Mouse (Mus musculus): ENCODE data around the gene Defb36. TPM values are rescaled to one million over a fixed set of nuclear protein-coding genes. Genes with fewer than 3 reads are reported as not detected.

Gene Defb36
- total RNA-seq, 2 experiments from 2014 or later, result 1.3 TPM; not detected in 1

- DNase-seq, result no peak
Observed at GRCm38 (mm10) chr2:152620367-152621134, 16.4 kb downstream of the Defb36 start.

GRCm38 (mm10) chr2:152622151-152622550 is 18.0 kb downstream of the Defb36 start:
- DNase-seq, result no peak

DNA sequence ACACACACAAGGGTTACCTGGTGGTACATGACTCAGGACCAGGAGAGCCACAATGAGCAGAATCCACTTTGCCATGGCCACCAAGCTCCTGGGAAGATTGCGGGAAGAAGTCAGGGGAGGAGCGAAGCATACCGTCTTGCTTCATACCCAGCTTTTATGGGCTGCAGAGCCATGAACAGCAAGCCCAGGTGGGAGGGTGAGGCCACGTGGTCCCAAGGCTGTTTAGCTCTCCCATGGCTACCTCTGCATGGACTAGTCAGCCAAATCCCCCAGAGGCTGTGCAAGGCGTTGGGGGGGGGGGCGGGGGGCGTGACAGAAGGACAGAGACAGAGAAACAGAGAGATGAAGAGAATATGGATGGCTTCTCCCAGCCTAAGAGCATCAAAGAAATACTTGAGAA is 18.8 kb downstream of the Defb36 start, which contains the start of gene Defb25:
Gene Defb25 (minus strand): TSS at position 101 of the 400 bp plus-strand sequence.
- DNase-seq, result no peak

- DNase-seq, result peak; percentile 56 to 58
Observed at GRCm38 (mm10) chr2:152624566-152624965, 20.4 kb downstream of the Defb36 start.

- DNase-seq, result no peak
Observed at GRCm38 (mm10) chr2:152625256-152625655, 21.1 kb downstream of the Defb36 start.

DNA sequence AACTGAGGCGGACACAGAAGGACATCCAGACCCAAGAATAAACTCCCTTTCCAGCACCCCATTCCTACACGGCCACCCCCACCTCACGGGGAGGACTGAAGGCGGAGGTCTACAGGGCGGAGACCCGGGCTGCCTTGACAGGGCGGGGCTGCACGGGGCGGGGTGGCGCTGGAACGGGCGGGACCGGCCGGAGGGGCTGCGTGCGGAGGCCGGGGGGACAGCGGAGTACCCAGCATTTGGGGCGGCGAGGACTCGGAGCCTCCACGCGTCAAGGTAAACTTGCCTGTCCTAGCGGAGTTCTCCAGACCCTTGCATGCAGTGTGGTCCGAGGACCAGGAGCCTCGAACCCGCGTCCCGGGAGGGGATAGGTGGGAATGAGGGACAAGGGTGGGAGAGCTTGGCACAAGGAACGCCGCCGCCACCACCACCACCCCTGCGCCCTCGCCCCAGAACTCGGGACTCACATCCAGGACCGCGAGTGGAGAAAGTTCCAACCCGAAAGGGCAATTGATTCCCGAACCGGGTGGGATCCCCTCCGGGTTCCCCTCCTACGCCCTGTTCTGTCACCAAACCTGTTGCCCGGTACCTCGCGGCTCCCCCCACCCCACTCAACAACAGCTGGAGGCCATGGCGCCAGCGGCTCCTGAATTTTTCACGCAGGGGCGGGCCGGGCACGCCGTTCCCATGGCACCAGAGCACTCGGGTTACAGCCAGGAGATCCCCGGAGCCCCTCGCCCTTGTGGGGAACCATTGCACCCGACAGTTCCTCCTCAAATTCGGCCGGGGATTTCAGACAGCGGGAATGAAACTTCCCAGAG is 22.9 kb downstream of the Defb36 start, which contains the start of gene Rem1:
Gene Rem1 (plus strand): TSS at position 178 of the 818 bp plus-strand sequence.
- peak; percentile 49 to 70 for DNase-seq

DNA sequence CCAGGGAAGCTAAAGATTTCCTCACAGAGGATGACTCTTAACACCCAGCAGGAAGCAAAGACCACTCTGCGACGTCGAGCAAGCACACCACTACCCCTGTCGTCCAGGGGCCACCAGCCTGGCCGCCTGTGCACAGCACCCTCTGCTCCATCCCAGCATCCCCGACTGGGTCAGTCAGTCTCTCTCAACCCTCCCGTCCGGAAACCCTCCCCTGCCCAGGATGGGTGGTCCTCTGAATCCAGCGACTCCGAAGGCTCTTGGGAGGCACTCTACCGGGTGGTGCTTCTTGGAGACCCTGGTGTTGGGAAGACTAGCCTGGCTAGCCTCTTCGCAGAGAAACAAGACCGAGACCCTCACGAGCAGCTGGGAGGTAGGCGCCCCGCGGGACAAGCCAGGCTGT is 23.9 kb downstream of the Defb36 start:
- DNase-seq, result no peak

DNA sequence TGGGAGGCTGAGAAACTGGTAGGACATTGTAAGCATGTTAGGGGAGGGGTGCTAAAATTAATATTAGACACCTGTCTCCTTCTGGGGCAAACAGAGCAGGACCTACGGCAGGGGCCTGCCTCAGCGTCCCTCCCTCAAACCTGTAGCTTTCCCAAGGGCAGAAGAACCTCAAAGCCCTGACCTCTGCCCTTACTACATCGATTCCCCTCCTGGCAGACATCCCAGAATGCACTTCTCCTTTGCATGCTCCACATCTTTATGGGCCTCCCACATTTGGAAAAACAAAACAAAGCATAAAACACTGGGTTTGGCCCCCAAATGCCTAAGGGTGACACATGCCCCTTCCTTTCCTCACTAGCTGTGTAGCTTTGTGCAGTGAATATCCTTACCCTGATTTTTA is 25.1 kb downstream of the Defb36 start:
- DNase-seq, result no peak

- no peak for DNase-seq
Observed at GRCm38 (mm10) chr2:152629904-152630303, 25.8 kb downstream of the Defb36 start.

- peak in 1 of 2 experiments; percentile 41 for DNase-seq
Observed at GRCm38 (mm10) chr2:152633334-152633733, 29.2 kb downstream of the Defb36 start.

- DNase-seq, result no peak
Observed at GRCm38 (mm10) chr2:152634311-152634710, 30.2 kb downstream of the Defb36 start.

DNA sequence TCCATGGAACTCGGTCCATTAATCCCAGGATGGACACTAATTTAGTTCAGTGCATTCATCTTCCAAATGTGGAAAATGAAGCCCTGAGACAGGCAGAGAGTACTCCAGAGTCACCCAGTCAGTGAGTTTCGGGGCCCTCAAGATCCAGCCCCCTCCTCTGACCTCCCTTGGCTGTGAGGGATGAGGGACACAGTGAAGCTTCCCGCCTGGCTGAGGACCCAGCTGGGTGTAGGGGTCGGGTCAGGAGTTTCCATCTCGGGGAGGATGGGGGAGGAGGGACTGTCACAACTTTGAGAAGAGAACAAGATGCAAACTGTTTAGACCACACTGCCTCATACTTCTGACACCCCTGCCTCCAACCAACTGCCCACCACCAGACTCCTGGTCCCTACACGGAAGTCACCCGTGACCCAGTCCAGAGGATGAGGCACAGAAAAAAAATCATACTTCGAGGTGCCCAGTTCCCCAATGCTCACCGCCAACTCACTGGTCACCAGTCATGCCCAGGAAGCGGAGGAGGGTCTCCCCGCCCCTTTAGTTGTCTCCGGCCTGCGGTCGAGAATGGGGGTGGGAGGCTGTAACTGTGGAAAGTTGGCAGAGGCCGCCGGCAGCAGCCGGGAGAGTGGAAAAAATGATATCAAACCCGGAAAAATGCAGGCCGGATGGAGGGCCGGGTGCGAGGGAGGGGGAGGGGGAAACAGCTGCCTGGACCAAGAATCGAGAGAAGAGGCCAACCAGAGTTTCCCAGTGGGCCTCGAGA is 32.3 kb downstream of the Defb36 start:
- DNase-seq, result peak; percentile 52 to 74

DNA sequence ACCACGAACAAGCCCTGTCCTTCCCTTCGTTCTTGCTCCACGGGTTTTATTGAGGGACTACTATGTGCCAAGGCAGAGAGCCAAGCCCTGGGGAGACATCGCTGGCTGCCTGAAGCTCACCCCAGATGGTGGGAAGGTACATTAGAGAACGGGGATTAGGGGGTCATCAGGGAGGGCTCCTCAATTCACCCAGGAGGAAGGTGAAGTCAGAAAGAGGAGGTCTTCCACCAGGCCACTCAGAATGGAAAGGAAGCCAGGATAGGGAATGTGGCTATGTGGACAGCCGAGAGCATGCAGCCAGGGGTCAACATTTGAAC is 32.8 kb downstream of the Defb36 start:
- no peak for DNase-seq

DNA sequence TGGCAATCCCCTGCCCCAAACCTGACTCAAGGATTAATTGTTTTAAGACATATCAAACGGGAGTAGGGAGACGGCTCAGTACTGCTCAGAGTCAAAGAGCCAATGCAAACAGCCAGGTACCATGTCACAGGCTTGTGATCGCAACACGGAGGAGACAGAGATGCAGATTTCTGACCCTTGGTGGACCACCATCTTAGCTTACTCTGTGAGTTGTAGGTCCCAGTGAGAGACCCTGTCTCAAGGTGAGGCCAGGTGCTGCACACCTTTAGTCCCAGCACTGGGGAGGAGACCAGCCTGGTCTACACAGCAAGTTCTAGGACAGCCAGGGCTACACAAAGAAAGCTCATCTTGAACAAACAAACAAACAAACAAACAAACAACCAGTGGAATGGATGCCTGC is 33.3 kb downstream of the Defb36 start:
- no peak for DNase-seq

DNA sequence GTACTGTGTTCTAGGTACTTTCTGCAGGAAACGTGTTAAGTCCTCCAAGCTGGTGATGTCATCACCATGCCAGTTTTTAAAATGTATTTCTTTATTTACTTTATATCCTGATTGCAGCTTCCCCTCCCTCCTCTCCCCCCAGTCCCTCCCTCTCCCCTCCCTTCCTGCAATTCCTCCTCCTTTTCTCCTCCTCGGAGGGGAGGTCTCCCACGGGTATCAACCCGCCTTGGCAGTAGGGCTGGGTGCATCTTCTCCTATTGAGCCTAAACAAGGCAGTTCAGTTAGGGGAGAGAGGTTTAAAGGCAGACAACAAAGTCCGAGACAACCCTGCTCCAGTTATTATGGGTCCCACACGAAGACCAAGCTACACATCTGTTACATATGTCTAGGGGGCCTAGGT is 34.7 kb downstream of the Defb36 start:
- DNase-seq, result no peak

DNA sequence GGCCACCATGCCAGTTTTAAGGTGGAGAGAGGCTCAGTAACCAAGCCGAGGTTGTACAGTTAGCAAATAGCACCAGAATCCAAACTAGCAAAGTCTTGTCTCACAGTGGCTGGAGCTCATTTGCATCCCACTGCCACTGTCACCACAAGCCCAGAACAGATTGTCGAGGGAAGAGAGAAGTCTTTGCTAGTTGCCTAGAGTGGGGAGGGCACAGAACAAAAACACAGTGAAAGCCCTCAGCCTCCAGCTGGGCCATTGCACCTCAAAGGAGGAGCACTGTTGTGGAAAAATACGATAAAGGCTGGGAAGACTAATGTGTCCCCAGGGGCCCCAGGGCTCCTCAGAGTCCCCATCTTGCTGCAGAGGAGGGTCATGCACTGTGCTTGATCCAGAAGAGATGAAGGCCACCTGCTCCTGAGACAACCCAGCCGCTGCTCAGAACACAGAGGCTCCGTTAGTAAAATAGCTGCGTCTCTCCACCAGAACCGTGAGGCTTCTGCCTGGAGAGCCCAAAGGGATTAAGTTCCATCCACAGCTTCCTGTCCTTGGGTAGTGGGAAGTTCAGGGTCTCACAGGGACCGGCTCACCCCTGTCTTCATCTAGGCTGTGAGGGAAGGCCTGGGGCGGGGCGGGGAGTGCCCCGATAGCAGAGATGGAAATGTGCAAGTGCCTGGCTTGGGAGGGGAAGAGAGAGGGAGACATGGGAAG is 35.4 kb downstream of the Defb36 start:
- no peak for DNase-seq

DNA sequence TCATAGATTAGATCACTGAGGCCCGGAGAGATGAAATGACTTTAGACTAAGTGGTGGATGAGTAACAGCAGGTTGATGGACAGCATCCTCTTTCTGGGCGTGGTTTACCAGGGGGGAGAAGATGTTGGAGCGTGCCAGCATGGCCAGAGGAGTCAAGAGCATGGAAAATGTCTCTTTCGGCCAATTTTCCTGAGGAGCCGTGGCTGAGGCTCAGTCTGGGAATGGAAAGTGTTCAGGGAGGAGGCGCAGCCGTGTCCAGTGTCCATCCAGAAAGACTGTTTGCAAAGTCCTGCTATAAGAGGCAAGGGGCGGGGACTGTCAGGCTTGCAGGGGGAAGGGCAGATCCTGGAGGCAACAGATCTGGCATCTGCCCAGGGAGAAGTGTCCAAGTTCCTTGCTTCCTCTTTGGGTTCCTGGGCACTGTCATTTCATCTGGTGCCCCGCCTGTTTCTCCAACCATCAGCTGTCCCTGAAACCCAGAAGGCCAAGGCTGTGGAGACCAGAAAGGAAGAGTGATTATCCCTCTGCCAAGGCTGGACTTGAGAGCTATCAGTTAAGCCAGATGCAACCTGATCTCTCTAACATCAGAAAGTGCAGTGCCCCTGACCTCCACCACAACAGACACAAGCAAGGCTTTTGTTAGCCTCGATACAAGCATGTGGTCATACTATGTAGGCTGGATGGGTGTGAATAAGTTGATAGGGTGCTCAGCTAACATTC is 48.9 kb downstream of the Defb36 start:
- peak; percentile 83 to 85 for DNase-seq

DNA sequence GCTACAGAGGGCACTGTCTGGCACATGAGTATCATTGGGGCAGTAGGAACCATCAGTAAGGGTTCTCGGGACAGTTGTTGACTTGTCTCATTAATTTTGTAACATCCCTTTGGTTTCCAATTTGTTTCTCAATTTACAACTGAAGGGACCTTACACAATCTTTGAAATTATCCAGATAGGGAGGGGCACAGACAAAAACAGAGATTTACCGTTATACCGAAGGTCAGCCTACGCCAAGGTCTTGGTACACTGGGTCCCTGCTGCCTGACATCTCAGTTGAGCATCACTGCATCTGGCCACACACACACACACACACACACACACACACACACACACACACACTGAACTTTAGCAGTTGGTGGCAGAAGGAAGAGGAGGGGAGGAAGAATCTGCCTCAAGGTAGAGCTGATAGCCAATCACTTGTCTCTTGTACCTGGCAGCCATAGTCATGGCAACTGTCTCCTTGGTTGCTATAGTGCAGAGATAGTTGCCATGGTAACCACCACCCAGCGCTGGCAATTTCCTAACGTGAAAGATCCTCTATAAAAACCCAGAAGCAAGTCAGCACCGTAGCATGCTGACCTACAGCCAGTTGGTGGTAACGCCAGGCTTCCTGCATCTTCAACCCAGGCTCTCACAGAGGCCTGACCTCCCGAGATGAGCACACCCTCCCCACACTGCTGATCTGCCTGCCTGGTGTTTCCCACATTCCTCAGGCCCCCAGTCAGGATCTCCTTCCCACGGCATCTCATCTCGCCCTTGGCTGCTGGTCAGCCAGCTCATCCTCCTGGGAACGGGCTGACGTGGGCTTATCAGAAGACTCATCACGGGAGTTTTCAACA is 50.0 kb downstream of the Defb36 start:
- DNase-seq, result peak; percentile 76 to 77

GRCm38 (mm10) chr2:152657398-152657797 is 53.3 kb downstream of the Defb36 start:
- peak; percentile 32 to 71 for DNase-seq

DNA sequence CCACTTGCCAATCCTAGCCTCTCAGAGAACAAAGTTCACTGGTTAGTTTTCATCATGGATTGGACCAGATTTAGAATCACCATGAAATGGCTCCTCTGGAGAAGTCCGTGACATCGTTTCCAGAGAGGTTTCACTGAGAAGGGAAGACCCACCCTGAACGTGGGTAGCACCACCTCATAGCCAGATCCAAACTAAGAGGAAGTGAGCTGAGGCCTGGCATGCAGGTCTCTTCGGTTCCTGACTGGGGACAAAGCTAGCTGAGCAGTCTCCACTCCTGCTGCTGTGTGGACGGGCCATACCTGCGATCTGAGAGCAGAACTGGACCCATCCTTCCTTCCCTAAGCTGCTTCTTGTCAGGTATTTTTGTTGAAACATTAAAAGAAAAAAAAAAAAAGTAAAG is 57.0 kb downstream of the Defb36 start:
- no peak for DNase-seq
